Mouse (Mus musculus) myocyte (in vitro differentiated cells): Measurements from ENCODE around the gene Ngdn. TPM values are rescaled to one million over a fixed set of nuclear protein-coding genes. Genes with fewer than 3 reads are reported as not detected.

ENCODE experiments used
- H3K27me3 ChIP-seq: one replicate; pipeline ENCODE4 v1.6.1; 2011; ENCODE audit not compliant: control insufficient read depth, insufficient read depth, insufficient read length
- H3K36me3 ChIP-seq: one replicate; pipeline ENCODE4 v1.6.1; 2011; ENCODE audit not compliant: control insufficient read depth, insufficient read depth
- H3K4me2 ChIP-seq: one replicate; pipeline ENCODE4 v1.6.1; 2011; ENCODE audit warnings: low read depth, control low read depth
- H3K4me3 ChIP-seq: one replicate; pipeline ENCODE4 v1.5.1; 2011; ENCODE audit warnings: mild to moderate bottlenecking, control low read depth, moderate library complexity
- H3K79me2 ChIP-seq: one replicate; pipeline ENCODE4 v1.6.1; 2011; ENCODE audit not compliant: control insufficient read depth, insufficient read depth
- H3ac ChIP-seq: one replicate; pipeline ENCODE4 v1.6.1; 2011; ENCODE audit not compliant: control insufficient read depth, insufficient read length
- CEBPB ChIP-seq: IDR thresholded peaks from 2 replicates; pipeline ENCODE4 v1.6.1; 2011; ENCODE audit warnings: mild to moderate bottlenecking, moderate library complexity; ENCODE audit not compliant: poor library complexity, insufficient read depth, severe bottlenecking
- E2F4 ChIP-seq: IDR thresholded peaks from one replicate; pipeline ENCODE4 v1.6.1; 2011; ENCODE audit warnings: mild to moderate bottlenecking, control low read depth, moderate library complexity; ENCODE audit not compliant: insufficient read depth
- MAX ChIP-seq: IDR thresholded peaks from one replicate; pipeline ENCODE4 v1.6.1; 2011; ENCODE audit warnings: low read depth, mild to moderate bottlenecking, control low read depth
- MYOD1 ChIP-seq, 3 experiments: IDR thresholded peaks; one replicate each; pipeline ENCODE4 v1.6.1; 2011; ENCODE audit warnings: control low read depth in 2 of 3, low read depth in 2 of 3, mild to moderate bottlenecking in 2 of 3, moderate library complexity in 1 of 3; ENCODE audit not compliant: insufficient read length in 2 of 3, control insufficient read depth in 1 of 3
- MYOG ChIP-seq, 3 experiments: IDR thresholded peaks; one replicate each; pipeline ENCODE4 v1.6.1; 2011; ENCODE audit warnings: control low read depth in 2 of 3, low read depth in 2 of 3, mild to moderate bottlenecking in 2 of 3; ENCODE audit not compliant: insufficient read length in 2 of 3, control insufficient read depth in 1 of 3, insufficient read depth in 1 of 3
- POLR2A ChIP-seq: IDR thresholded peaks from one replicate; pipeline ENCODE4 v1.6.1; 2011; ENCODE audit warnings: low read depth, mild to moderate bottlenecking, control low read depth, moderate library complexity; ENCODE audit not compliant: insufficient read length
- POLR2AphosphoS2 ChIP-seq: IDR thresholded peaks from one replicate; pipeline ENCODE4 v1.6.1; 2011; ENCODE audit warnings: low read depth, control low read depth; ENCODE audit not compliant: insufficient read length
- REST ChIP-seq: IDR thresholded peaks from one replicate; pipeline ENCODE4 v1.6.1; 2011; ENCODE audit warnings: mild to moderate bottlenecking, control low read depth, moderate library complexity; ENCODE audit not compliant: insufficient read depth, insufficient read length
- SRF ChIP-seq: IDR thresholded peaks from one replicate; pipeline ENCODE4 v1.6.1; 2011; ENCODE audit warnings: low read depth; ENCODE audit not compliant: control insufficient read depth, insufficient read length
- TCF12 ChIP-seq: IDR thresholded peaks from one replicate; pipeline ENCODE4 v1.6.1; 2011; ENCODE audit warnings: mild to moderate bottlenecking, control low read depth; ENCODE audit not compliant: poor library complexity, insufficient read depth, severe bottlenecking
- TCF3 ChIP-seq: IDR thresholded peaks from one replicate; pipeline ENCODE4 v1.6.1; 2011; ENCODE audit warnings: low read depth, control low read depth; ENCODE audit not compliant: insufficient read length
- USF1 ChIP-seq: IDR thresholded peaks from one replicate; pipeline ENCODE4 v1.6.1; 2011; ENCODE audit warnings: low read depth, mild to moderate bottlenecking, control low read depth, moderate library complexity
- polyA plus RNA-seq: library from polyadenylated mRNA; unstranded; fragments of >200 nt; fragmentation: generic; extraction: Trizol; gene quantifications from one replicate; pipeline ENCODE4 v1.2.1, GENCODE M21; 2012; ENCODE audit warnings: missing spikeins

Ngdn gene
- polyA plus RNA-seq, 1 experiment, result 39.4 TPM

DNA sequence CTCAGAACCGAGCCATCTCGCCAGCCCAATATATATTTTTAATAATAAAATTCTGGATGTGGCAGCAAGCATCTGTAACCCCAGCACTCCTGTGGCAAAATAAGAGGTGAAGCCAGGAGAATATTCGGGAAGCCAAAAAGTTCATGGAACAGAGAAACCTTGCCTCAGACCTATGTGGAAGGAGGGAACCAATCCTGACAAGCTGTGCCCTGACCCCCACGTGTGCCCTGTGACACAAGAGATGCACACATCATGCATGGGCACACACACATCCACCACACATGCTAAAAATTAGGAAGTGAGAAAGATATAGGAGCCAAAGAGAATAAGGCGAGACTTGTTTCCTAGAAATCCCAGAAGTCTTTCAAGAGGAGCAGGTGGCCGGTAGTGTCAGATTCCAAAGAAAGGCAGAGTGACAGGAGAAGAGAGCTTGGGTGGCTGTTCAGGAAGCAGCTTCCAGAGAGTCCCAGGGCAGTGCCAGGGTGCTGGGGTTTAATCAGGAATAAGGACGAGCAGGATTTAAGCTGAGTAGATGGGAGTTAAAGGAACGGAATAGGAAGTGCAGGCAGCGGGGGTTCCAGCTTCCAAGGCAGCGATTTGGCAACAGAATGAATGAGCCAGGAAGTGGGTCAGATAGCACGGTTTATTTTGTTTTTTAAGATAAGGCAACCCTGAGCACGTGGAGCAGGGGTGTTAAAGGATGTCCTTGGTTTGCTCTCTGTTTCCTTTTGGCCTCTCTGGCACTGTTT is 13.1 kb upstream of the Ngdn start:
- peak overlapping the region; percentile 13 for H3K4me2 ChIP-seq
- no peak overlapping the region for H3K4me3 ChIP-seq

DNA sequence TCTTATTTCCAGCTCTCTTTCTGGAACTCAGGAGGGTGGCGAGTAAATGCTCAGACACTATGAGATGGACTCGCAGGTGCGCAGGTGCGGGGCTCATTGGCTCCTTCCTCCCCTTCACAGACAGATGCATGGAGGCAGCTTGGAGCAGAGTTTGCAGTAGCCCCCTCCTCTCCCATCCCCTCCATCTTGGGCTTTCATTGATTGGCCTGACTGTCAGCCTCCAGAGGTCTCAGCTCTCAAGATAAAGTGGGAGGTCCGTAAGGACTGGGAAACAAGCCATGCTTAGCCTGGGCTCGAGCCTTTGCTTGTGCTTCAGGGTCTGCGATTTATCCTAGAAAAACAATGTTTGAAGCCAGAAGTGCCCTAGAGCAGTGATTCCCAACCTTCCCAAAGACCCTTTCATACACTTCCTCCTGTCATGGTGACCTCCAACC is 12.6 kb upstream of the Ngdn start:
- H3K36me3 ChIP-seq, result no peaks in the 10 kb centered on the region
- no peak for TF ChIP-seq TCF3
- no peak for TF ChIP-seq MYOG (IDR thresholded peaks at IDR 0.05; ENCODE audit: control insufficient read depth in 1 of 3, insufficient read depth in 1 of 3, insufficient read length in 2 of 3, low read depth in 2 of 3)
- no peak for TF ChIP-seq POLR2A
- no peak for TF ChIP-seq USF1
- no peak for TF ChIP-seq MAX
- TF ChIP-seq TCF12, result no peak
- TF ChIP-seq CEBPB, result no peak
- TF ChIP-seq SRF, result no peak
- TF ChIP-seq POLR2AphosphoS2, result no peak
- no peak for TF ChIP-seq REST
- no peak for TF ChIP-seq E2F4
- TF ChIP-seq MYOD1 (IDR thresholded peaks at IDR 0.05; ENCODE audit: control insufficient read depth in 1 of 3, insufficient read length in 2 of 3, low read depth in 2 of 3), result no peak
- no peak overlapping the region for H3ac ChIP-seq
- H3K79me2 ChIP-seq, result no peaks in the 10 kb centered on the region
- no peaks in the 10 kb centered on the region for H3K27me3 ChIP-seq
- peak overlapping the region; percentile 13 for H3K4me2 ChIP-seq
- H3K4me3 ChIP-seq, result no peak overlapping the region

More for the DNA sequence above, 13.1 kb upstream of the Ngdn start:
- TF ChIP-seq SRF (no peak), MYOD1 (IDR thresholded peaks at IDR 0.05; ENCODE audit: control insufficient read depth in 1 of 3, insufficient read length in 2 of 3, low read depth in 2 of 3) (peak; percentile 32 to 48 (median 45)), TCF12 (peak; percentile 41), USF1 (no peak), E2F4 (no peak), TCF3 (no peak), REST (no peak), CEBPB (no peak), MYOG (IDR thresholded peaks at IDR 0.05; ENCODE audit: control insufficient read depth in 1 of 3, insufficient read depth in 1 of 3, insufficient read length in 2 of 3, low read depth in 2 of 3) (peak in 1 of 3 experiments; percentile 74), POLR2A (no peak), MAX (no peak), POLR2AphosphoS2 (no peak)
- H3ac ChIP-seq, result no peak overlapping the region
- no peaks in the 10 kb centered on the region for H3K27me3 ChIP-seq
- H3K79me2 ChIP-seq, result no peaks in the 10 kb centered on the region
- no peaks in the 10 kb centered on the region for H3K36me3 ChIP-seq

DNA sequence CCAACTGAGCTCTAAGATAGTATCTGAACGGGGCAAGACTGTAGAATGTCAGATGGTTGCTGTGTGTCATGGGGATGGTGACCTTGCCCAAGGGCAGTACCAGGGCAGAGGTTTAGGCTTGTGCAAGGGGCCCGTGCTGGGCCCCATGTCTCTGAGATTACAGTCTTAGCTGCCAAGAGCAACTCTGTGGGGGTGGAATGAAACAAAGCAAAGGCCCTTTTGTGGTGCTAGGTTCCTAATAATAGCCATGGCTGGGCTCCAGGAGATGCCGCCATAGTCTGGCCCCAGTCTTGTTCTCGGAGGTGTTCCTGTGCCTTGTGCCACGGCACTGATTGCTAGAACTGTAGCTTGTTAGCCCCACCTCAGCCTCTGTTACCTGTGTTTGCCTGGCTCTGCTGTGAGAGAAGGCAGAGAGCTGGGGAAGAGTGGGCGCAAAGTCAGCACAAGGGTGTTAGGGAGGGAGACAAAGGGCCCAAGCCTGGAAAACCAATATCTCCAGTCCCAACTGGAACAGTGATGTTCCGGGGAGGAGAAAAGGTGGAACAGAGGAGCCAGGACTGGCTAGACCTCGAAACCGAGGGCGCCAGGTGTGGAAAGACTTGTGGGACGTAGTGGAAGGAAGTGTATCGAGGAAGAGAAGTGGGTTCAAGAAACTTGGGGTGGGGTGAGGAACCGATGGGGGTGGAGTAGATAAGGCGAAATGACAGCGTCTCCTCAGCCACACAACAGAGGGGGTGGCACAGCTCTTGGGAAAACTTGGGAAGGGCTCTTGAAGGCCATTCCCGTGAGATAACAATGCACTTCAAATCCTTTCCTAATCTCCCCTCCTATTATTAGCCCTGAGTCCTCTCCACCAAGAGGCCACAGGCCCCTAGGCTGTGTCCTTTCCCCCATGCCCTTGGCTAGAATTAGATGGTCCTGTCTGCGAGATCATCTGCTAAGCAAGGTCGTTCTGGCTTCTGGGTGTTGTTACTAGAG is 11.1 kb upstream of the Ngdn start:
- Histone ChIP-seq H3ac (no peak overlapping the region), H3K79me2 (no peaks in the 10 kb centered on the region), H3K36me3 (no peaks in the 10 kb centered on the region), H3K4me3 (no peak overlapping the region), H3K4me2 (peak overlapping the region; percentile 30), H3K27me3 (no peaks in the 10 kb centered on the region)
- TF ChIP-seq SRF (no peak), CEBPB (no peak), MYOG (IDR thresholded peaks at IDR 0.05; ENCODE audit: control insufficient read depth in 1 of 3, insufficient read depth in 1 of 3, insufficient read length in 2 of 3, low read depth in 2 of 3) (no peak), POLR2AphosphoS2 (no peak), E2F4 (no peak), POLR2A (no peak), REST (no peak), TCF12 (no peak), USF1 (no peak), MAX (no peak), TCF3 (no peak), MYOD1 (IDR thresholded peaks at IDR 0.05; ENCODE audit: control insufficient read depth in 1 of 3, insufficient read length in 2 of 3, low read depth in 2 of 3) (no peak)

DNA sequence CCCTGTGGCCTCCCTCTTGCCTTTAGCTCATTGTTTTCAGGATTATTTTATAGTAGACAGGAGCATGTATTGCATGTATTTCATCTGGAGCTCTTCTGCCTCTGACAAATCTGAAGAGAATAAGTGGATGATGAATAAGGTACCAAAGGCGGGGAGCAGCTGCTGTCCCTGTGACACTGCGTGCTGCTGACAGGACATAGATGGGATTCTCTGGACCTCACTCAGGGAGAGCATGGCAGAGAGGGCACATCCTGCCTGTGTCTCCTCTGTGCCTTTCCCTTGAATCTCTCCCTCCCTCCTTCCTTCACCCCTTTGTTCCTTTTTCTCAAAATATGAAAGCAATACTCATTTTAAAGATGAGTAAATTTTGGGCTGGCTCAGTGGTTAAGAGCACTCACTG is 9.7 kb upstream of the Ngdn start:
- Histone ChIP-seq H3K27me3 (no peaks in the 10 kb centered on the region), H3K79me2 (no peaks in the 10 kb centered on the region), H3K36me3 (no peaks in the 10 kb centered on the region), H3K4me3 (no peak overlapping the region), H3K4me2 (no peak overlapping the region), H3ac (no peak overlapping the region)
- TF ChIP-seq REST (no peak), MAX (no peak), TCF12 (peak; percentile 32), CEBPB (no peak), MYOG (IDR thresholded peaks at IDR 0.05; ENCODE audit: control insufficient read depth in 1 of 3, insufficient read depth in 1 of 3, insufficient read length in 2 of 3, low read depth in 2 of 3) (peak in 2 of 3 experiments; percentile 80 to 91), POLR2A (peak; percentile 51), USF1 (no peak), E2F4 (no peak), POLR2AphosphoS2 (peak; percentile 29), TCF3 (no peak), SRF (no peak), MYOD1 (IDR thresholded peaks at IDR 0.05; ENCODE audit: control insufficient read depth in 1 of 3, insufficient read length in 2 of 3, low read depth in 2 of 3) (peak; percentile 40 to 84 (median 45))
